Mouse (Mus musculus): ENCODE measurements around the gene Gm11937.

GRCm38 (mm10) chr11:99562580-99562979 is 47.4 kb downstream of the Gm11937 start:
- TF ChIP-seq ZC3H11A (IDR thresholded peaks at IDR 0.05; ENCODE audit: borderline replicate concordance, low read depth, low read length), result no peak
- TF ChIP-seq HCFC1 (IDR thresholded peaks at IDR 0.05; ENCODE audit: borderline replicate concordance, insufficient read depth, low read length), result no peak
- TF ChIP-seq CHD2 (IDR thresholded peaks at IDR 0.05; ENCODE audit: low read depth, low read length), result no peak
- no peak for TF ChIP-seq MAFK (IDR thresholded peaks at IDR 0.05; ENCODE audit: insufficient read depth, low read depth, low read length)
- TF ChIP-seq ZNF384 (IDR thresholded peaks at IDR 0.05; ENCODE audit: low read depth, low read length), result no peak

All from ES-E14 (cell line).